Mouse (Mus musculus) neural tube, embryonic 11.5 days (tissue): ENCODE results near the gene Gtf3c1. TPM values are rescaled to one million over a fixed set of nuclear protein-coding genes. Genes with fewer than 3 reads are reported as not detected.

ENCODE experiments used
- ATAC-seq: fragments of 200-750 bp; cut with Nextera tagmentation; 2 replicates; pipeline ENCODE4 v1.8.0; 2017; ENCODE audit warnings: moderate number of reproducible peaks, mild to moderate bottlenecking, moderate TSS enrichment, moderate library complexity; ENCODE audit not compliant: insufficient read depth, low FRiP score, low TSS enrichment
- DNase-seq: peaks from one replicate; pipeline ENCODE4 v3.0.0-alpha.2; 2015; ENCODE audit warnings: low spot score
- H3K27ac ChIP-seq: fragments of 300-500 bp; sonication (generic); 2 replicates; pipeline ENCODE4 v1.5.1; 2014; ENCODE audit warnings: low read depth, mild to moderate bottlenecking, low read length
- H3K27me3 ChIP-seq: fragments of 300-500 bp; sonication (generic); 2 replicates; pipeline ENCODE4 v1.6.1; 2014; ENCODE audit warnings: mild to moderate bottlenecking, low read length, mixed read lengths; ENCODE audit not compliant: control insufficient read depth, insufficient read depth
- H3K36me3 ChIP-seq: fragments of 300-500 bp; sonication (generic); 2 replicates; pipeline ENCODE4 v1.6.1; 2014; ENCODE audit warnings: mild to moderate bottlenecking, low read length, moderate library complexity, mixed read lengths; ENCODE audit not compliant: control insufficient read depth, insufficient read depth
- H3K4me1 ChIP-seq: fragments of 300-500 bp; sonication (generic); 2 replicates; pipeline ENCODE4 v1.6.1; 2014; ENCODE audit warnings: low read length, mixed read lengths; ENCODE audit not compliant: control insufficient read depth, insufficient read depth
- H3K4me2 ChIP-seq: fragments of 300-500 bp; sonication (generic); 2 replicates; pipeline ENCODE4 v1.6.1; 2014; ENCODE audit warnings: low read depth, mild to moderate bottlenecking, moderate library complexity
- H3K4me3 ChIP-seq: fragments of 300-500 bp; sonication (generic); 2 replicates; pipeline ENCODE4 v1.5.1; 2014; ENCODE audit warnings: low read depth, low read length
- H3K9ac ChIP-seq: fragments of 300-500 bp; sonication (generic); 2 replicates; pipeline ENCODE4 v1.6.1; 2014; ENCODE audit warnings: mild to moderate bottlenecking, low read length
- H3K9me3 ChIP-seq: fragments of 300-500 bp; sonication (generic); 2 replicates; pipeline ENCODE4 v1.6.1; 2016; ENCODE audit warnings: low read length; ENCODE audit not compliant: control insufficient read depth
- WGBS: fragments of 180-500 bp; shearing (Covaris S2); extraction: QIAGEN DNeasy Blood & Tissue Kit; methylation state at CpG from one replicate; pipeline ENCODE4 v1.1.7; 2014; 5-methylcytosine and 5-hydroxymethylcytosine counted together
- polyA plus RNA-seq: library from polyadenylated mRNA; unstranded; fragments of >200 nt; fragmentation: Nextera tagmentation; extraction: Ambion mirVana; gene quantifications from 2 replicates; pipeline ENCODE4 v1.2.1, GENCODE M21; 2014

Gtf3c1 gene
- polyA plus RNA-seq, 1 experiment from 2014 or later, result 43.6 TPM

DNA sequence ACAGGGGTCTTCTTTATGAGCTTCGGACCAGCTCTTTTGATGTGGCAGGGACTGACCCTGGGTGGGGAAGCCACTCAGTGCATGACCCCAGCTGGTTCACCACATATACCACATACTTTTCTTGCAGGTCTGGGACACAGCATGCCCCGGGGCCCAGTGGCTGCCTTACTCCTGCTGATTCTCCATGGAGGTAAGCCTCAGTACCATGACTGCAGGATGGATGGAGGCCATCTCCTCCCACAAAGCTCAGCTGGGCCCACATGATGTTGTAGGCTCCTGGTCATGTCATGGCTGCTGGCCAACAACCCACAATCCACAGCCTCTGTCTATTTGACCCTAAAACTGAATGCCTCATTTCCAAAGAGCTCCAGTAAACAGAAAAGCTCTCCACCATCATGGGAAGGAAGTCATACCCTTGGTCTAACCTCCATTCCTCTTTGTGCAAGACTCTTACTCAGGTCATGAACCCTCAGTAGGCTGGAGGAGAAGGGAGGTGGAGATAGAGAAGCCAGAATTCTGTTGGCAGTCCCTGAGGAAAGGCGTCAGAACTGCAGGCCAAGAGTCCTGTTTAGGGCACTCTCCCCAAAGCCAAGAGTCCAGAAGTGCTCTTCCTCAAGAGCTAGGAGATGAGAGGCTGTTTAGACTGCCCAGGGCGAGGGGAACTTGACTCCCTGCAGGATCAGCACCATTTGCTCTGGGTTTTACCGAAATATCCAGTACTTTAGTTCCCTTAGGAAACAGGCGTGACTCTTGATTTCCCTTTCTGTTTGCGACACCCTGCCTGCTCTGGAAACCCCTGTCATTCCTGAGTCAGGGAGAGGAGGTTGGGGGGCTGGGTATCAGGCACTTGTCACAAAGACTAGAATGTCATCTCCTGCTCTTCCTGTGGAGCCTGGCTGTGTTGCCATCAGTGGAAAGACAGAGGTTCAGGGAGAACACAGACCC, 84.6 kb downstream of the Gtf3c1 start:
- DNase-seq (no peak), ATAC-seq (no peak)
- H3K4me2 ChIP-seq, result no peak overlapping the region
- H3K36me3 ChIP-seq, result no peaks in the 10 kb centered on the region
- no peak overlapping the region for H3K4me3 ChIP-seq
- 68% methylated on average over 7 of the region's 7 CpGs for WGBS
- no peak overlapping the region for H3K9ac ChIP-seq
- H3K9me3 ChIP-seq, result no peaks in the 10 kb centered on the region
- no peaks in the 10 kb centered on the region for H3K27me3 ChIP-seq
- no peaks in the 10 kb centered on the region; the same call in 1 of the 2 replicates for H3K4me1 ChIP-seq
- H3K27ac ChIP-seq, result no peak overlapping the region

DNA sequence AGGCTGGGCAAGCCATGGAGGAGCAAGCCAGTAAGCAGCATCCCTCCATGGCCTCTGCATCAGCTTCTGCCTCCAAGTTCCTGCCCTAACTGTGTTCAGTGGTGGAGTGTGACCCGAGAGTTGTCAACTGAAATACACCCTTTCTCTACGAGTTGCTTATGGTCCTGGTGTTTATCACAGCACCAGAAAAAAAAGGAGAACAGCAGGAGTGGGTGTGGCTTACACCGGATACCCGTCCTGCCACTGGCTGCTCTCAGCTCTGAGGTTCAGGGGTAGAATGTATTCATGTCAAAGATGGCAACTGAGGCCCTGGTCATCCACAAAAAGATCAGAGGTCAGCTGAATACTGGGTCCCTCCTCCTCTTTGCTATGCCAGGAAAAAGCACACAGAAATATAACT, 87.5 kb downstream of the Gtf3c1 start:
- Histone ChIP-seq H3K4me3 (no peak overlapping the region), H3K4me1 (no peaks in the 10 kb centered on the region; the same call in 1 of the 2 replicates), H3K4me2 (no peak overlapping the region), H3K27me3 (no peaks in the 10 kb centered on the region), H3K9me3 (no peaks in the 10 kb centered on the region), H3K9ac (no peak overlapping the region), H3K36me3 (no peaks in the 10 kb centered on the region), H3K27ac (no peak overlapping the region)
- no peak for DNase-seq
- no peak for ATAC-seq
- WGBS, result 85% methylated on average over 4 of the region's 4 CpGs

DNA sequence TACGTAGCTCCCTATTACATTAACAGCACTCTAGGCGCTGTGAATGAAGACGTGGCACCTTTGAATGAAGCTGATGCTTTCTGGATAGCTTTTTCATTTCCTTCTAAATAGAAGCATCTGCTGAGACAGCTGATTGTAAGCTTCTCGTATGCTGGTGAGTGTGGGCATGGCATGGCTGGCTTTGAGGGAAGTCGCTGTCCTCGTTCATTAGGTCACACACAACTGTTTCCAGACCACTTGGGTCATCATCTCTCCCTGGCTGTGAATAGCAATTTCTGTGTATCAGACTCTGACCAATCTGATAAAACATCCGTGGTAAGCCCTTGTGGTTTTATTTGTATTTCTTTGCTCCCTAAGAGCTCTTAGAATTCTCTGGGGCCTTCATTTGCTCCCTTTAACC, 89.6 kb downstream of the Gtf3c1 start:
- H3K4me1 ChIP-seq, result no peaks in the 10 kb centered on the region; the same call in 1 of the 2 replicates
- no peaks in the 10 kb centered on the region for H3K36me3 ChIP-seq
- H3K4me2 ChIP-seq, result no peak overlapping the region
- H3K9ac ChIP-seq, result no peak overlapping the region
- 90% methylated on average over 7 of the region's 7 CpGs for WGBS
- ATAC-seq, result no peak
- H3K27me3 ChIP-seq, result no peaks in the 10 kb centered on the region
- H3K9me3 ChIP-seq, result no peaks in the 10 kb centered on the region
- no peak overlapping the region for H3K4me3 ChIP-seq
- no peak overlapping the region for H3K27ac ChIP-seq
- DNase-seq, result no peak

DNA sequence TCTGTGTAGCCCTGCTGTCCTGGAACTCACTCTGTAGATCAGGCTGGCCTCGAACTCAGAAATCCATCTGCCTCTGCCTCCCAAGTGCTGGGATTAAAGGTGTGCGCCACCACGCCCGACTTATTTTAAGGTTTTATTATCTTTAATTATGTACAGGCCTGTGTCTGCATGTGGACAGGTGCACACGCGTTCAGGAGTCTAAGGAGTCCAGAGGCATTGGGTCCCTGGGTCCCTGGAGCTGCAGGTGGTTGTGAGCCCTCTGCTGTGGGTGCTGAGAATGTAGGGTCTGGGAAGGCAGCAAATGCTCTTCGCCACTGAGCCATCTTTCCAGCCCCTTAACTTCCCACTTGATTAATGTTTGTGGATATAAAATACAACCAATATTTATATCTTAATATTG, 92.1 kb downstream of the Gtf3c1 start:
- Histone ChIP-seq H3K27me3 (no peaks in the 10 kb centered on the region), H3K27ac (no peak overlapping the region), H3K36me3 (no peaks in the 10 kb centered on the region), H3K4me1 (no peaks in the 10 kb centered on the region), H3K4me2 (no peak overlapping the region), H3K9ac (no peak overlapping the region), H3K4me3 (no peak overlapping the region), H3K9me3 (no peaks in the 10 kb centered on the region)
- ATAC-seq (no peak), DNase-seq (no peak)
- 95% methylated on average over 7 of the region's 7 CpGs for WGBS

DNA sequence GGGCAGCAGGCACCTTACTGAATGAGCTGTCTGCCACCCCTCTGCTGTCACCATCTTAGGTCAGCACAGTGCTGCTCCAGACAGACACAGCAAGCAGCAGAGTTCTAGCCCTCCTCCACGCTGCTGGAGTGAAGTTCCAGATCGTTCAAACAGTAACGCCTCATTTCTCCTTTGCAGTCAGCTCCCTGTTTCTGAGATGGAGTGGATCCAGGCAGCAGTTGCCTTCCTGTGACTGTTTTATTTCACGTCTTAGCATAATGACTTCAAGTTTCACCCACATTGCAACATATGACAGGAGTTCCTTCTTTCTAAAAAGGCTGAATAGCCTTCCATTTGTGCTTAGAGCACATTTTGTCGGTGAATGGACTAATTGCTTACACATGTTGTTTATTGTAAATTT, 94.0 kb downstream of the Gtf3c1 start:
- Histone ChIP-seq H3K4me2 (no peak overlapping the region), H3K9ac (no peak overlapping the region), H3K4me3 (no peak overlapping the region), H3K9me3 (no peaks in the 10 kb centered on the region), H3K36me3 (no peaks in the 10 kb centered on the region), H3K27ac (no peak overlapping the region), H3K4me1 (no peaks in the 10 kb centered on the region), H3K27me3 (no peaks in the 10 kb centered on the region)
- no peak for ATAC-seq
- no peak for DNase-seq
- 83% methylated on average over 5 of the region's 5 CpGs for WGBS

DNA sequence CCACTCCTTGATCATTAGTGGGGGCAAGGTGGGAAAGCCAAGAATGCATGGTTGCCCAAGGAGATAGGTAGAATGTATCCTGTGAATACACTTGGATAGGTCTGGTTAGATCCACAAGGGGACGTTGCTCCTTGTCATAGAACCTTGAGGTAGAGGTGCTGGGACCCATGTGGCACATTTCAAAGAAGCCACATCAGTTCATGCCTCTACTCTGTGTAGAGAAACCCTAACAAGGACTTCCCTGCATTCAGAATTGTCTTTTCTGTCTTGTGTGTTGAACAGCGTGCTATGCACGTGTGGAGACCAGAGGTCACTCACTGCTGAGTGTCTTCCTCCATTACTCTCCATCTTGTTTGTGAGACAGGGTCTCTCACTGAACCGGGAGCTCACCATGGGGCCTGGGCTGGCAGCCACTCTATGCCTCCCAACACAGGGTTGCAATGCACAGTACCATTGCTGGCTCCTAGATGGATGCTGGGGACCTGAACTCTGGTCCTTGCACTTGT, 99.3 kb downstream of the Gtf3c1 start:
- no peak overlapping the region for H3K4me3 ChIP-seq
- H3K4me2 ChIP-seq, result no peak overlapping the region
- 87% methylated on average over 4 of the region's 4 CpGs for WGBS
- H3K9ac ChIP-seq, result no peak overlapping the region
- H3K36me3 ChIP-seq, result no peaks in the 10 kb centered on the region
- H3K4me1 ChIP-seq, result no peaks in the 10 kb centered on the region
- DNase-seq, result no peak
- no peak for ATAC-seq
- no peaks in the 10 kb centered on the region for H3K27me3 ChIP-seq
- H3K9me3 ChIP-seq, result no peaks in the 10 kb centered on the region
- no peak overlapping the region for H3K27ac ChIP-seq

DNA sequence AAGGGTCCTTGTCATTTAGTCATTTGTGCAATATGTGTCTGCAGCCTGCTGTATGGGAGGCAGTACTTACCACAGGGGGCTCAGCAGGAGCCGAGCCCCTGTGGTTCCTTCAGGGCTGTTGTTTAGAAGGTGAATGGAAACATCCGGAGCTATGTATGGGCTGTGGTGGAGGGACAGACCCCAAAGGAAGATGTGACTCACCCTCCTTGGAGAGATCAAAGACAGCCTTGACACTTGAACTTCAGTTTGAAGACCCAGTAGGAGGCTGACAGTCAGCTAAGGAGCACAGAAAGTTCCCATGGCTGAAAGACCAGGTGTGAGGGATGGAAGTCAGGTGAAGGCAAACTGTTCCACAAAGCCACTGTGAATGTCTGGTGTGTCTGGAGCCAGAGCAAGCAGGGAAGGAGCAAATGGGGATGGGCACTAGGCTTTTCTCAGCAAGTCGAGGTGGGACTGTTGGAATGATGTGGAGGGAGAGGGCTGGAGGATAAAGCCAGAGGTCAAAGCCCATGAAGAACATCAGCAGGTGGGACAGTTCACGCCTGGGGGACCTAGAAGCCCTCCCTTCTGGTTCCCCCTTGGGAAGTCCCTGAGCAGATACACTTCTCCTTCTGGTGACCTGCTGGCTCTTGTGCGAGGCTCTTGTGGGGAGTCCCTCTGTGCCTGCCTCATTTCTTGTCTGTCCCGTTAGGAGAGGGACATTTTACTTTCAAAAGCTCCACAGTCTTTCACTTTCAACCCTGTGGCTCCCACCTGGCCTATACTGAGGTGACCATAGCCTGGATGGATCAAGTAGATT, 100.0 kb downstream of the Gtf3c1 start:
- ATAC-seq, result no peak
- Histone ChIP-seq H3K36me3 (no peaks in the 10 kb centered on the region), H3K4me1 (no peaks in the 10 kb centered on the region), H3K27ac (no peak overlapping the region), H3K4me2 (no peak overlapping the region), H3K9ac (no peak overlapping the region), H3K4me3 (no peak overlapping the region), H3K9me3 (no peaks in the 10 kb centered on the region), H3K27me3 (no peaks in the 10 kb centered on the region)
- no peak for DNase-seq
- 57% methylated on average over 6 of the region's 6 CpGs for WGBS

DNA sequence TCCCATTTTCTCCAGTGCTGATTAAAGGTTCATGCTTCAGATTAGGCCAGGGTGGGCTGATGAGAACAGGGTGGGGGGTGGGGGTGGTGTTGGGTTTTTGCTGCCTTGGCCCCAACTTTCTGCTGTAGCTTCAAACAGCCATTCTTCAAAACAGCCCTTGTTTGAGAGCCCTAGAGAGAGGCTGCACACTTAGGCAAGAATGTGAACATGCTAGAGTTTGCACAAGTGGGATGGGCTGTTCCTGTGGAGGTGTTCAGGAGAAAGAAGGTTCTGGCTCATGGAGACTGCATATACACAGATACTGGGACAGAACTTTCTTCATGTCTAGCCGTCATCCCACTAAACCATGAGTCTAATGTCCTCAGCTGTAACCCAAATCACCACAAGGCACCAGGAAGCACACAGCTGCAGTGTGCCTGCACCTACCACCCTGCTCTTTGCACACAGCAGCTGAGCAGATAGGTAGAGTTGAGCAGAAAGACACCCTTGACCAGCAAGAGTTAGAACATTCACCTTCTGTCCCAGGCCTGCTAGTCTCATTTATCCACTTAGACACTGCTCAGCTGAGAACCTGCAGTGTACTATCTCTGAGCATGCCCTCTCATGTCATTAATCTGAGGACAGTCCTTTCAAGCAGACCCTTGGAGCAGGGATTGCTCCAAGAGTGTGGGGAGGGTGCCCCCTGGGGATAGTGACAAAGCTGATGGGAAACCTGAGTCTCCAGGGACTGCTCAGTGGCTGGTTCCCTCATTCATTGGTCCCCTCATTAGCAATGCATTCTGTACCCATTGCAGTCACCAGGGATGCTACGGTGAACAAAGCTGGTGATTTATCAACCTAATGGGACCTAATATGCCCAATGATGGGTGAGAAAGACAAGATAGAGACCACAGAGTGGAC, 101.1 kb downstream of the Gtf3c1 start:
- Histone ChIP-seq H3K9ac (no peak overlapping the region), H3K36me3 (no peaks in the 10 kb centered on the region), H3K4me2 (no peak overlapping the region), H3K27ac (no peak overlapping the region), H3K27me3 (no peaks in the 10 kb centered on the region), H3K4me3 (no peak overlapping the region), H3K9me3 (no peaks in the 10 kb centered on the region), H3K4me1 (no peaks in the 10 kb centered on the region)
- 56% methylated on average over 2 of the region's 2 CpGs for WGBS
- ATAC-seq (no peak), DNase-seq (no peak)
